Mouse (Mus musculus): ENCODE measurements around the gene Plxnd1. TPM values are rescaled to one million over a fixed set of nuclear protein-coding genes. Genes with fewer than 3 reads are reported as not detected.

Gene Plxnd1
- polyA plus RNA-seq, 1 experiment from 2014 or later: 46.9 TPM

DNA sequence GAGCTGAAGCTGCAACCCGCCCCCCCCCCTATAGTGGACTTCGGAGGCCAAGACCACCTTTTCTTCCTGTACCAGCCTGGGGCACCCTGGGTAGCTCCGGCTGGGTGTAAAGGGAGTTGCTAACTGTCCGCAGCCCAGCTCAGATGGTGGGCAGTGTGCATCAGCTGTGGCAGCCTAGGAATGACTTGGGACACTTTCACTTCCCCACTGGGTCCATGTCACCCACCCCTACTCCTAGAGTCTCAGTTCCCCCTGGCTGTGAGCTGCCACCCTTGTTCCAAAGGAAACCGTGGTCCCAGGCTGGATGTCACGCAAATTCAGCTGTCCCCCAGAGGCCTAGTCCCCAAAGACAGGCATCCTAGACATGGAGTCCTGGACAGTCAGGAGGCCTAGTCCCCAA is 9.9 kb upstream of the Plxnd1 start:
- no peak overlapping the region for H3K4me3 ChIP-seq (ENCODE audit: low read depth, low read length)
- H3K4me2 ChIP-seq (ENCODE audit: low read depth, low read length): no peak overlapping the region
- WGBS: 81% methylated on average over 5 of the region's 6 CpGs
- DNase-seq (ENCODE audit: low spot score): no peak
- H3K27ac ChIP-seq (replicated peaks; ENCODE audit: low read depth, low read length): no peak overlapping the region
- no peaks in the 10 kb centered on the region for H3K36me3 ChIP-seq (ENCODE audit: control insufficient read depth, insufficient read depth, low read length)
- H3K4me1 ChIP-seq (ENCODE audit: control insufficient read depth, insufficient read depth, low read length): no peaks in the 10 kb centered on the region
- ATAC-seq (ENCODE audit: low read depth): no peak
- no peak overlapping the region for H3K9ac ChIP-seq (ENCODE audit: low read depth, low read length)
- H3K27me3 ChIP-seq (replicated peaks; ENCODE audit: control insufficient read depth, insufficient read depth, low read length): peaks cover 5% of the 10 kb centered on the region; the same call in 1 of the 2 replicates
- no peaks in the 10 kb centered on the region for H3K9me3 ChIP-seq (ENCODE audit: control insufficient read depth, low read length)

DNA sequence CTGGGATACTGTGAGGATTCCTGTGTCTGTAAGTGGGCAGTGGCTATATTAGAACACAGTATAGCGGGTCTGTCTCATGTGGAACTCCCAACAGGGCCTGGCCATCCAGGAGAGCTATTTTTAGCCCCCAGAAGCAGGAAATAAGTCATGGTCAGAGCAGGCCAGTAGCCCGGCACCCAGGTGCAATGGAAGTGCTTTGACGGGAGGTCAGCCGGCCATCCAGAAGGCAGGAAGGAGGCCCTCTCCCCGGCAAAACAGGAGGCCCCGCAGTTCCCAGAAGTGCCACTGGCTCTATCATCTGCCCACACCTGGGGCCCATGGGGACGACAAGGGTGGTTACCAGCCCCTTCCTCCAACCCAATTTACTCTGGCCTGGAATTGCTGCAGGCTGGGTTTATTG is 9.3 kb upstream of the Plxnd1 start:
- H3K27ac ChIP-seq (replicated peaks; ENCODE audit: low read depth, low read length): no peak overlapping the region; the same call in 1 of the 2 replicates
- peaks cover 5% of the 10 kb centered on the region; the same call in 1 of the 2 replicates for H3K27me3 ChIP-seq (replicated peaks; ENCODE audit: control insufficient read depth, insufficient read depth, low read length)
- ATAC-seq (ENCODE audit: low read depth) (no peak), DNase-seq (ENCODE audit: low spot score) (no peak)
- no peak overlapping the region for H3K4me3 ChIP-seq (ENCODE audit: low read depth, low read length)
- 49% methylated on average over 7 of the region's 7 CpGs for WGBS
- no peak overlapping the region for H3K4me2 ChIP-seq (ENCODE audit: low read depth, low read length)
- H3K4me1 ChIP-seq (ENCODE audit: control insufficient read depth, insufficient read depth, low read length): no peaks in the 10 kb centered on the region
- H3K9me3 ChIP-seq (ENCODE audit: control insufficient read depth, low read length): no peaks in the 10 kb centered on the region
- H3K9ac ChIP-seq (ENCODE audit: low read depth, low read length): no peak overlapping the region
- no peaks in the 10 kb centered on the region for H3K36me3 ChIP-seq (ENCODE audit: control insufficient read depth, insufficient read depth, low read length)

DNA sequence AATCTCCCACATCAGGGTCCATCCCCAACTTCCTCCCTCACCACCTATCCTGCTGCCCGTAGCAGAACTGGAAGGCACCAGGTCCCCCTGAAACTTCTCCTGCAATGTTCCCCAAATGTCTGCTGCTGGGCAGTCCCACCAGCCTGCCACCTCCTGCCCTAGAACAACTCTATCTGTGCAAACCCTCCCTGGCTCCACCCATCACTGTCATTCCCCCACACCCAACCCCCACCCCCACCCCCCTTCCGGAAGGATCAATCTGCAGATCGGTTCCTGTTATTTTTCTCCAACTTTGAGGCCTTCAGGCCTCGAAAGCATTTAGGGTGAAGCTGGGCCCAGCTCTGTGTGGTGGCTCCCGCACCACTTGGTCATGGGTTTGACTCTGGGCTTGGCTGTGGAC is 8.7 kb upstream of the Plxnd1 start:
- Histone ChIP-seq H3K27ac (replicated peaks; ENCODE audit: low read depth, low read length) (no peak overlapping the region), H3K27me3 (replicated peaks; ENCODE audit: control insufficient read depth, insufficient read depth, low read length) (peaks cover 5% of the 10 kb centered on the region; the same call in 1 of the 2 replicates), H3K36me3 (ENCODE audit: control insufficient read depth, insufficient read depth, low read length) (no peaks in the 10 kb centered on the region), H3K9me3 (ENCODE audit: control insufficient read depth, low read length) (no peaks in the 10 kb centered on the region), H3K4me1 (ENCODE audit: control insufficient read depth, insufficient read depth, low read length) (no peaks in the 10 kb centered on the region), H3K4me3 (ENCODE audit: low read depth, low read length) (no peak overlapping the region), H3K9ac (ENCODE audit: low read depth, low read length) (no peak overlapping the region), H3K4me2 (ENCODE audit: low read depth, low read length) (no peak overlapping the region)
- 65% methylated on average over 5 of the region's 5 CpGs for WGBS
- no peak for ATAC-seq (ENCODE audit: low read depth)
- DNase-seq (ENCODE audit: low spot score): no peak

DNA sequence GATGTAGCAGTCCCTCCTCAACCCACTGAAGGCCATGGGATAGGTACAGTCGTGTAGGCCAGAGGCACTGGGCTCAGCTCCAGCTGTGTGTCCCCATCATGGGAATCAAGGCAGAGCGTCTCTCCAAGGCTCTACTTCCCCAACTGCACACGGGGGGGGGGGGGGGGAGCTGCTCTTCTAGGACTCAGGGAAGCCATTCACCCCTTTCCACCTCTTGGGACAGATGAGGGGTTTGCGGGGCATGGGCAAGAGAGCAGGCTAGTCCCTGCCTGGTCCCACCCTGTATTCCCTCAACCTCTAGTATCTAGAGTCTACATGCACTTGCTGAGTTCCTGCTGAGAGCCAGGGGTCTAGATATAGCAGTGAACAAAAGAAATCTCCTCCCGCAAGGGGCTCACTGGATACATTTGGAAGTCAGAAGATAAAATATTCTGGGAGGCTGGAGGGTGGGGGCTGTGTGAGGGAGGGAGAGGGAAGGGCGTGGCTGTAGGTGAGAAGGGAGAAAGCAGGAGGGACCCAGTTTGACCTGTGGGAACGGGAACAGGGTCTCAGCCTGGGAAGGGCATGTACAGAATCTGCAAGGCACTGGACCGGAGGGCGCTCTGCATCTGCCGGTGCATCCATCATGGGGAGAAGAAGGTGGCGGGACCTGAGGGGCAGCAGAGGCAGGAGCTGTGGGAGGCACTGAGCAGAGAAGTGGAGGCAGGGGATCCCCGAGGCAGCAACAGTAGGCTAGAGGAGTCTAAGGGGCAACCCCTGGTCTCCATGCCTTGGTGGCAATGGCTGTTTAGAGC is 7.7 kb upstream of the Plxnd1 start:
- no peak overlapping the region for H3K9ac ChIP-seq (ENCODE audit: low read depth, low read length)
- no peak overlapping the region for H3K4me3 ChIP-seq (ENCODE audit: low read depth, low read length)
- H3K4me2 ChIP-seq (ENCODE audit: low read depth, low read length): no peak overlapping the region
- H3K36me3 ChIP-seq (ENCODE audit: control insufficient read depth, insufficient read depth, low read length): no peaks in the 10 kb centered on the region
- no peaks in the 10 kb centered on the region for H3K9me3 ChIP-seq (ENCODE audit: control insufficient read depth, low read length)
- H3K27ac ChIP-seq (replicated peaks; ENCODE audit: low read depth, low read length): no peak overlapping the region
- DNase-seq (ENCODE audit: low spot score) (no peak), ATAC-seq (ENCODE audit: low read depth) (no peak)
- peaks cover 5% of the 10 kb centered on the region; the same call in 1 of the 2 replicates for H3K27me3 ChIP-seq (replicated peaks; ENCODE audit: control insufficient read depth, insufficient read depth, low read length)
- no peaks in the 10 kb centered on the region for H3K4me1 ChIP-seq (ENCODE audit: control insufficient read depth, insufficient read depth, low read length)
- 72% methylated on average over 10 of the region's 12 CpGs for WGBS

DNA sequence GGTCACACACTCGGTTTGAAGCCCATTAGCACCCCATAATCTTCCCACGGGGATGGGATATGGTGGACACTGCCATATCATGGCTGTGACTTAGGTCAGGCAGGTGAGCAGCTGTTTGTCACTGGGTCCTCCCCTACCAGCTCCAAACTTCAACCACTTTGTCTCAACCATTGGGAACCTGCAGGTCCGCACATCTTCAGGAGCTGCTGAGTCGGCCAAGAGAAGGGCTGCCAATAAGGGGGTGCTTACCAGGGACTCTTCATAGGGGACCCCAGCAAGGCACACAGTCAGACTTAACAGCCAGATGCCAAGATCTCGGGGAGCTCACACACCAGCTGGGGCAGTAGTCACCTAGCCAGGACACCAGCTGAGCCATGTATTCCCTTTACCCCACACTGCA is 6.0 kb upstream of the Plxnd1 start:
- H3K4me1 ChIP-seq (ENCODE audit: control insufficient read depth, insufficient read depth, low read length): 0 out of 2 replicates have a peak, but pooled peaks cover 3% of the 10 kb centered on the region
- no peaks in the 10 kb centered on the region for H3K36me3 ChIP-seq (ENCODE audit: control insufficient read depth, insufficient read depth, low read length)
- H3K27me3 ChIP-seq (replicated peaks; ENCODE audit: control insufficient read depth, insufficient read depth, low read length): no peaks in the 10 kb centered on the region
- no peak overlapping the region for H3K27ac ChIP-seq (replicated peaks; ENCODE audit: low read depth, low read length)
- ATAC-seq (ENCODE audit: low read depth) (no peak), DNase-seq (ENCODE audit: low spot score) (no peak)
- no peak overlapping the region for H3K4me2 ChIP-seq (ENCODE audit: low read depth, low read length)
- no peaks in the 10 kb centered on the region for H3K9me3 ChIP-seq (ENCODE audit: control insufficient read depth, low read length)
- H3K4me3 ChIP-seq (ENCODE audit: low read depth, low read length): no peak overlapping the region
- no peak overlapping the region for H3K9ac ChIP-seq (ENCODE audit: low read depth, low read length)
- 77% methylated on average over 5 of the region's 5 CpGs for WGBS

DNA sequence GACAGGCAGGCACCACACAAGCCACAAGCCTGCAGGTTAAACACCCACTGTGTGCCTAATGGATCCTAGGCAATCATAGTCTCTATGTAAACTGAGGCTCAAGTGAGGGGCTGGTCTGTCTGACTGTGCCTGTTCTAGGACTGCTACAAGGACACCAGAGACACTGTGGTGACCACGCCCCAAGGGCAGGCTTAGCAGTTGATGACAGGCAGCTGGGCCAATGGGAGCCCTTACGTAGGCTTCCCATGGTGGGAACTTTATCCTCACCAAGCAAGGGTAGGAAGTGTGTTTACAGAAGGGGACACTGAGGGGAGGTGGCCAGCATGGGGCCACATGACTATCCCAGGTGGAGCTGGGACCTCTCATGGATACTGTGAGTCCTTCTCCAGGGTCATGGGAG is 4.4 kb upstream of the Plxnd1 start:
- Histone ChIP-seq H3K4me2 (ENCODE audit: low read depth, low read length) (no peak overlapping the region), H3K9me3 (ENCODE audit: control insufficient read depth, low read length) (no peaks in the 10 kb centered on the region), H3K9ac (ENCODE audit: low read depth, low read length) (no peak overlapping the region), H3K27me3 (replicated peaks; ENCODE audit: control insufficient read depth, insufficient read depth, low read length) (peaks cover 3% of the 10 kb centered on the region; the same call in 1 of the 2 replicates), H3K36me3 (ENCODE audit: control insufficient read depth, insufficient read depth, low read length) (no peaks in the 10 kb centered on the region), H3K4me1 (ENCODE audit: control insufficient read depth, insufficient read depth, low read length) (peaks cover 7% of the 10 kb centered on the region; the same call in 1 of the 2 replicates), H3K27ac (replicated peaks; ENCODE audit: low read depth, low read length) (no peak overlapping the region), H3K4me3 (ENCODE audit: low read depth, low read length) (no peak overlapping the region)
- 93% methylated on average over 2 of the region's 2 CpGs for WGBS
- no peak for DNase-seq (ENCODE audit: low spot score)
- no peak for ATAC-seq (ENCODE audit: low read depth)

DNA sequence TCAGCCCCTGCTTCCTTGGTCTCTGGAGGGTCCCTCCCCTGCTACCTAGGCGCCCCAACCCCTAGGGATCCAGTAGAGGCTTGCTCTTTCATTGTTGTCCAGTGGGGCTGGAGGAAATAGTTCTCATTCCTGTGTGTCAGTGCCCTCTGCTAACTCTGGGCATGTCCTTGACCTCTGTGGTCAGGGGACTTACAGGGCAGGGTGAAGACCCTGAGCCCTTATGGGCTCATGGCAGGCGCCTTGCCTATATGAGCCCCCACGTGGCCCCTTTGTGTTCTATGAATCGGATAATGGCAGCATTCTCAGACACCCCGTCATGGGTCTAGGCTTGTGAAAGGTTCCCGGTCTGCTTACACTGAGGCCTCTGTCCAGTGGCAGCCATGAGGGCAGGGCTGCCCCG is 4.0 kb upstream of the Plxnd1 start:
- WGBS: 74% methylated on average over 7 of the region's 7 CpGs
- no peak for DNase-seq (ENCODE audit: low spot score)
- Histone ChIP-seq H3K27ac (replicated peaks; ENCODE audit: low read depth, low read length) (no peak overlapping the region), H3K27me3 (replicated peaks; ENCODE audit: control insufficient read depth, insufficient read depth, low read length) (peaks cover 8% of the 10 kb centered on the region), H3K4me1 (ENCODE audit: control insufficient read depth, insufficient read depth, low read length) (peaks cover 7% of the 10 kb centered on the region; the same call in 1 of the 2 replicates), H3K9ac (ENCODE audit: low read depth, low read length) (no peak overlapping the region), H3K9me3 (ENCODE audit: control insufficient read depth, low read length) (no peaks in the 10 kb centered on the region), H3K36me3 (ENCODE audit: control insufficient read depth, insufficient read depth, low read length) (no peaks in the 10 kb centered on the region), H3K4me2 (ENCODE audit: low read depth, low read length) (no peak overlapping the region), H3K4me3 (ENCODE audit: low read depth, low read length) (no peak overlapping the region)
- no peak for ATAC-seq (ENCODE audit: low read depth)

DNA sequence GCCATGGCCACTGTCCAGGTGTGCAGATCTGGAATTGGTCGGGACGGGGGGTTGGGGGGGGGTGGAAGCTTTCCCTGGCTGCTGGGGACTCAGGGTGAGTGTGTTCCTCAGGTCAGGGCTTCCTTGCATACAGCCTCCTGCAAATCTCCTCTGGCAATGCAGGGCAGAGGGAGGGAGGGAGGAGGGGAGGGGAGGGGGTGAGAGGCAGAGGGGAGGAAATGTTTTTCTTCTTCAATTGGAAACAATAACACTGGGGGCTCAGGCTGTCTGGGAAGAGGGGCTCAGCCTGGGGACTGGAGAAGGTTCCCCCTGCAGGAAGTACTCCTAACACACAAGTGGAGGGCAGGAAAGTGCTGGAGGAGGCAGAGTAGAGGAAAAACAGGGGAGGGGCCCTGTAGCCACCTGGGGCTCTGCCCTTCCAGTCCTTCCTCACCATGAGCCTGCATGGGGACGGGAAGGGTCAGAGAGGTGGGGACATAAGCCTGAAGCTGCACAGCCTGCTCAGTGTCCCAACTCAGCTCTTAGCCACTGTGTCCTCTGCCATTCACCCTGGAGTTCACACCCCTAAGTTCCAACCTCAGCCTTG is 3.0 kb upstream of the Plxnd1 start:
- no peak overlapping the region for H3K4me2 ChIP-seq (ENCODE audit: low read depth, low read length)
- no peak for ATAC-seq (ENCODE audit: low read depth)
- H3K36me3 ChIP-seq (ENCODE audit: control insufficient read depth, insufficient read depth, low read length): no peaks in the 10 kb centered on the region
- peak overlapping the region; percentile 55; the same call in 1 of the 2 replicates for H3K27ac ChIP-seq (replicated peaks; ENCODE audit: low read depth, low read length)
- no peaks in the 10 kb centered on the region for H3K9me3 ChIP-seq (ENCODE audit: control insufficient read depth, low read length)
- DNase-seq (ENCODE audit: low spot score): no peak
- H3K4me1 ChIP-seq (ENCODE audit: control insufficient read depth, insufficient read depth, low read length): peaks cover 14% of the 10 kb centered on the region
- H3K9ac ChIP-seq (ENCODE audit: low read depth, low read length): peak overlapping the region; percentile 25; the same call in 1 of the 2 replicates
- WGBS: 8% methylated on average over 3 of the region's 3 CpGs
- no peak overlapping the region for H3K4me3 ChIP-seq (ENCODE audit: low read depth, low read length)
- peaks cover 17% of the 10 kb centered on the region for H3K27me3 ChIP-seq (replicated peaks; ENCODE audit: control insufficient read depth, insufficient read depth, low read length)
